Mouse (Mus musculus) CH12.LX (cell line): ENCODE measurements at regions not wholly inside any gene's neighbourhood (a gene's known extent, or its start where the extent isn't known, plus 50 kb on each side); places are given as distances from the start of the nearest gene placed in this dataset.

Experiments used
- DNase-seq: peaks from one replicate; pipeline ENCODE4 v3.0.0-alpha.2; 2013; ENCODE audit errors: extremely low read depth
- H3K27ac ChIP-seq: 2 replicates; pipeline ENCODE4 v1.5.1; 2012; ENCODE audit warnings: low read depth, mild to moderate bottlenecking, control low read depth, moderate library complexity; ENCODE audit not compliant: insufficient read depth
- H3K27me3 ChIP-seq: replicated peaks from 2 replicates; pipeline ENCODE3; 2012; ENCODE audit warnings: inconsistent platforms
- H3K36me3 ChIP-seq, 2 experiments: replicated peaks in 1 of 2; 2 replicates each; pipeline versions ENCODE3 to v1.6.1; 2012; ENCODE audit warnings: inconsistent platforms in 1 of 2, low read length in 1 of 2, mild to moderate bottlenecking in 1 of 2, mixed read lengths in 1 of 2, moderate library complexity in 1 of 2; ENCODE audit not compliant: control insufficient read depth in 1 of 2, insufficient read depth in 1 of 2
- H3K4me1 ChIP-seq, 2 experiments: 2 replicates each; pipeline ENCODE4 v1.6.1; 2012; ENCODE audit warnings: inconsistent platforms in 1 of 2, moderate library complexity in 1 of 2; ENCODE audit not compliant: insufficient read depth in 2 of 2, control insufficient read depth in 1 of 2
- H3K4me2 ChIP-seq: 2 replicates; pipeline ENCODE4 v1.6.1; 2012; ENCODE audit warnings: low read depth, mild to moderate bottlenecking, control low read depth; ENCODE audit not compliant: poor library complexity, insufficient read depth, severe bottlenecking
- H3K4me3 ChIP-seq, 3 experiments: fragments of 150-350 bp in 1 of 3; sonication (generic) in 1 of 3; replicated peaks in 1 of 3; 2 replicates each; pipeline versions ENCODE3 to v1.5.1; 2011 to 2012; ENCODE audit warnings: low read depth in 2 of 3, low read length in 2 of 3, mild to moderate bottlenecking in 2 of 3, moderate library complexity in 2 of 3, control low read depth in 1 of 3, improper control_type of control experiment in 1 of 3, inconsistent platforms in 1 of 3, mixed read lengths in 1 of 3; ENCODE audit not compliant: poor library complexity in 1 of 3
- H3K79me2 ChIP-seq: replicated peaks from 2 replicates; pipeline ENCODE4 v1.6.1; 2012; ENCODE audit warnings: mild to moderate bottlenecking, moderate library complexity; ENCODE audit not compliant: control insufficient read depth, poor library complexity, insufficient read depth, severe bottlenecking; ENCODE audit errors: extremely low read depth
- H3K9ac ChIP-seq: 2 replicates; pipeline ENCODE4 v1.6.1; 2012; ENCODE audit warnings: low read depth, mild to moderate bottlenecking, control low read depth, moderate library complexity; ENCODE audit not compliant: insufficient read depth
- H3K9me3 ChIP-seq: replicated peaks from 2 replicates; pipeline ENCODE3; 2012; ENCODE audit warnings: low read length, inconsistent platforms, mixed read lengths
- BHLHE40 ChIP-seq: IDR thresholded peaks from 2 replicates; pipeline ENCODE4 v1.6.1; 2011; ENCODE audit warnings: mild to moderate bottlenecking, low read depth, low read length, improper control_type of control experiment
- CHD2 ChIP-seq: IDR thresholded peaks from 2 replicates; pipeline ENCODE4 v1.6.1; 2011; ENCODE audit warnings: low read length, improper control_type of control experiment
- EP300 ChIP-seq: IDR thresholded peaks from 2 replicates; pipeline ENCODE4 v1.6.1; 2011; ENCODE audit warnings: low read length, improper control_type of control experiment
- ETS1 ChIP-seq: conservative IDR thresholded peaks from 2 replicates; pipeline ENCODE4 v1.6.1; 2012; ENCODE audit warnings: low read depth, mild to moderate bottlenecking, inconsistent platforms, low read length, improper control_type of control experiment, moderate library complexity
- GABPA ChIP-seq: IDR thresholded peaks from 2 replicates; pipeline ENCODE4 v1.6.1; 2012; ENCODE audit warnings: low read depth, low read length, improper control_type of control experiment, inconsistent platforms; ENCODE audit not compliant: insufficient replicate concordance
- HCFC1 ChIP-seq: IDR thresholded peaks from 2 replicates; pipeline ENCODE4 v1.6.1; 2012; ENCODE audit warnings: low read depth, mild to moderate bottlenecking, inconsistent platforms, low read length, improper control_type of control experiment
- IRF4 ChIP-seq: IDR thresholded peaks from 2 replicates; pipeline ENCODE4 v1.6.1; 2014; ENCODE audit warnings: low read depth, mild to moderate bottlenecking, inconsistent platforms, low read length, improper control_type of control experiment
- JUN ChIP-seq: IDR thresholded peaks from 2 replicates; pipeline ENCODE4 v1.6.1; 2011; ENCODE audit warnings: low read depth, mild to moderate bottlenecking, low read length, improper control_type of control experiment, moderate library complexity; ENCODE audit not compliant: insufficient read depth
- MAX ChIP-seq: IDR thresholded peaks from 2 replicates; pipeline ENCODE4 v1.6.1; 2011; ENCODE audit warnings: low read length, improper control_type of control experiment
- MEF2A ChIP-seq: IDR thresholded peaks from 2 replicates; pipeline ENCODE4 v1.6.1; 2014; ENCODE audit warnings: low read depth, mild to moderate bottlenecking, inconsistent platforms, low read length, improper control_type of control experiment, borderline replicate concordance
- MYC ChIP-seq: IDR thresholded peaks from 2 replicates; pipeline ENCODE4 v1.6.1; 2011; ENCODE audit warnings: low read depth, mild to moderate bottlenecking, improper control_type of control experiment, low read length
- NELFE ChIP-seq: IDR thresholded peaks from 2 replicates; pipeline ENCODE4 v1.6.1; 2011; ENCODE audit warnings: low read depth, low read length, improper control_type of control experiment
- PAX5 ChIP-seq: IDR thresholded peaks from 2 replicates; pipeline ENCODE4 v1.6.1; 2012; ENCODE audit warnings: low read length, inconsistent platforms, mixed read lengths
- POLR2A ChIP-seq: IDR thresholded peaks from 2 replicates; pipeline ENCODE4 v1.6.1; 2011; ENCODE audit warnings: low read depth, mild to moderate bottlenecking, improper control_type of control experiment, low read length
- POLR2AphosphoS2 ChIP-seq: IDR thresholded peaks from 2 replicates; pipeline ENCODE4 v1.6.1; 2011; ENCODE audit warnings: low read depth, low read length, improper control_type of control experiment
- RAD21 ChIP-seq: IDR thresholded peaks from 2 replicates; pipeline ENCODE4 v1.6.1; 2011; ENCODE audit warnings: low read depth, mild to moderate bottlenecking, low read length, improper control_type of control experiment, moderate library complexity
- TBP ChIP-seq: conservative IDR thresholded peaks from 2 replicates; pipeline ENCODE4 v1.6.1; 2011; ENCODE audit warnings: low read depth, low read length, improper control_type of control experiment
- TCF12 ChIP-seq: IDR thresholded peaks from 2 replicates; pipeline ENCODE4 v1.6.1; 2014; ENCODE audit warnings: low read depth, mild to moderate bottlenecking, inconsistent platforms, low read length, improper control_type of control experiment
- ZC3H11A ChIP-seq: IDR thresholded peaks from 2 replicates; pipeline ENCODE4 v1.6.1; 2012; ENCODE audit warnings: low read depth, mild to moderate bottlenecking, inconsistent platforms, low read length, improper control_type of control experiment
- ZNF384 ChIP-seq: IDR thresholded peaks from 2 replicates; pipeline ENCODE4 v1.6.1; 2012; ENCODE audit warnings: low read depth, low read length, improper control_type of control experiment, inconsistent platforms
- dilution Hi-C: fragments of 300-500 bp; cut with MboI; formaldehyde crosslinking; loops from 2 replicates; pipeline ENCODE4 v1.14.3; 2020; ENCODE audit warnings: low sequenced_read_pairs; ENCODE audit not compliant: extremely low pct_unique_long_range_greater_than_20kb, extremely low pct_ligation_motif_present
- in situ Hi-C: fragments of 300-500 bp; cut with MboI; formaldehyde crosslinking; loops from 3 replicates; pipeline ENCODE4 v1.14.3; 2019; ENCODE audit warnings: low sequenced_read_pairs, low pct_ligation_motif_present, low pct_unique_long_range_greater_than_20kb, mixed read lengths

- DNase-seq: no peak
- H3K27ac ChIP-seq: no peak overlapping the region
- H3K79me2 ChIP-seq: no peaks in the 10 kb centered on the region
- H3K4me3 ChIP-seq: no peak overlapping the region
- no peak overlapping the region for H3K4me2 ChIP-seq
- in situ Hi-C loops: no loop called here
- H3K9me3 ChIP-seq: no peaks in the 10 kb centered on the region
- H3K27me3 ChIP-seq: no peaks in the 10 kb centered on the region
- no peaks in the 10 kb centered on the region for H3K36me3 ChIP-seq
- H3K4me1 ChIP-seq: 0 out of 4 replicates have a peak, but pooled peaks cover 0 to 3% of the 10 kb centered on the region in 2 experiments
- no peak overlapping the region for H3K9ac ChIP-seq
- dilution Hi-C loops: no loop called here
- TF ChIP-seq CHD2: no peak
- no peak for TF ChIP-seq ZNF384
- no peak for TF ChIP-seq POLR2AphosphoS2
- no peak for TF ChIP-seq MEF2A
- TF ChIP-seq MAX: no peak
- TF ChIP-seq MYC: no peak
- no peak for TF ChIP-seq EP300
- no peak for TF ChIP-seq RAD21
- no peak for TF ChIP-seq PAX5
- no peak for TF ChIP-seq TBP
- TF ChIP-seq GABPA: no peak
- no peak for TF ChIP-seq HCFC1
- TF ChIP-seq POLR2A: no peak
- no peak for TF ChIP-seq IRF4
- no peak for TF ChIP-seq ETS1
- TF ChIP-seq JUN: no peak
- TF ChIP-seq NELFE: no peak
- no peak for TF ChIP-seq BHLHE40
- TF ChIP-seq TCF12: no peak
- TF ChIP-seq ZC3H11A: no peak
Observed at GRCm38 (mm10) chrX:93041096-93041495, 245.1 kb upstream of the Arx start.

DNA sequence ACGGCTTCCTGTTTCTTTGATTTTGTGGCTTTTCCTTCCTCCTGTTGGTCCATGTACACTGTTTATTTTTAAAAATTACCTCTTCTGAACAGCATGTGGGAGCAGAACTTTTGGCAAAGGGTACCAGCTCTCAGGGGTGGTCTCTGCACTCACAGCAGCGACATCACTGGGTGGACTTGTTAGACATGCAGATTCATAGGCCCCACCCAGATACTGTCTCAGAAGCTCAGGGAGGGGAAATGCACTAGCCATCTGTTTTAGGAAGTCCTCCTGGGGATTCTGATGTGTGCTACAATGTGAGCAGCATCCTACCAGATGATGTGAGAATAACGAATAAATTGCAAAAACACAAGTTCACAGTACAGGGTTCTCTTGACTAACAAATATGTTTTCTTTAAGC lies 243.5 kb upstream of the Arx start:
- in situ Hi-C loops: no loop called here
- Histone ChIP-seq H3K4me2 (no peak overlapping the region), H3K27me3 (no peaks in the 10 kb centered on the region), H3K9ac (no peak overlapping the region), H3K4me3 (no peak overlapping the region), H3K9me3 (no peaks in the 10 kb centered on the region), H3K4me1 (0 out of 4 replicates have a peak, but pooled peaks cover 0 to 3% of the 10 kb centered on the region in 2 experiments)
- peak; percentile 3 for DNase-seq
- no peak for TF ChIP-seq PAX5
- TF ChIP-seq, all 38 proteins: peak for 0
- Histone ChIP-seq H3K36me3 (no peaks in the 10 kb centered on the region), H3K27ac (no peak overlapping the region), H3K79me2 (no peaks in the 10 kb centered on the region)
- dilution Hi-C loops: no loop called here
